Mouse (Mus musculus) neural tube, embryonic 12.5 days (tissue): ENCODE data around the gene Plekha6. TPM values are rescaled to one million over a fixed set of nuclear protein-coding genes. Genes with fewer than 3 reads are reported as not detected.

Experiments
- ATAC-seq: fragments of 200-750 bp; cut with Nextera tagmentation; 2 replicates; pipeline ENCODE4 v1.8.0; 2017; ENCODE audit warnings: low read depth, mild to moderate bottlenecking, moderate TSS enrichment, moderate library complexity; ENCODE audit not compliant: low FRiP score
- H3K27ac ChIP-seq: fragments of 300-500 bp; sonication (generic); 2 replicates; pipeline ENCODE4 v1.5.1; 2016
- H3K27me3 ChIP-seq: fragments of 300-500 bp; sonication (generic); replicated peaks from 2 replicates; pipeline ENCODE4 v1.6.1; 2016; ENCODE audit warnings: mild to moderate bottlenecking
- H3K36me3 ChIP-seq: fragments of 300-500 bp; sonication (generic); 2 replicates; pipeline ENCODE4 v1.6.1; 2016; ENCODE audit warnings: mild to moderate bottlenecking
- H3K4me1 ChIP-seq: fragments of 300-500 bp; sonication (generic); 2 replicates; pipeline ENCODE4 v1.6.1; 2016
- H3K4me2 ChIP-seq: fragments of 300-500 bp; sonication (generic); replicated peaks from 2 replicates; pipeline ENCODE4 v1.6.1; 2016; ENCODE audit warnings: mild to moderate bottlenecking
- H3K4me3 ChIP-seq: fragments of 300-500 bp; sonication (generic); 2 replicates; pipeline ENCODE4 v1.5.1; 2016
- H3K9ac ChIP-seq: fragments of 300-500 bp; sonication (generic); 2 replicates; pipeline ENCODE4 v1.6.1; 2016; ENCODE audit warnings: mild to moderate bottlenecking
- H3K9me3 ChIP-seq: fragments of 300-500 bp; sonication (generic); 2 replicates; pipeline ENCODE4 v1.6.1; 2016; ENCODE audit warnings: mild to moderate bottlenecking
- WGBS: fragments of 180-500 bp; shearing (Covaris S2); methylation state at CpG from one replicate; pipeline ENCODE4 v1.1.7; 2016; 5-methylcytosine and 5-hydroxymethylcytosine counted together
- polyA plus RNA-seq: library from polyadenylated mRNA; unstranded; fragments of >200 nt; fragmentation: Nextera tagmentation; extraction: Ambion mirVana; gene quantifications from 2 replicates; pipeline ENCODE4 v1.2.1, GENCODE M21; 2016

The Plekha6 gene
- polyA plus RNA-seq, 1 experiment from 2014 or later: 28.4 TPM

DNA sequence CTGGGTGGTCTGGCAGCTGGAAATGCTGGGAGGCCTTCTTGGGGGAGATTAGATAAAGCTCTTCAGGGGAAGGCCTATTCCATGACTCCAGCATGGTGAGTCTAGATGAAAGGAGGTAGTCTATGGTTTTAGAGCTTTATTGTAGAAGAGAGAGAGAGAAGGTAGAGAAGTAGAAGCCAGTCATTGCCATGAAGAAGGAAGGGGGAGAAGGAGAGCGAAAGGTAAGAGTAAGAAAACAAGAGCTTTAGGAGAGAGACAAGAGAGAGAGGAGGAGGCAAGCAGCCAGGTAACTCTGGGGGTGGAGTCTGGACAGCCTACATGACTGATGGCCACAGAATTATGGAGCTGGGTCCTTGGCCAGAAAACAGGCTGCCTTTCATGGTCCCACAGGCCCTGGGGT is 186.2 kb downstream of the Plekha6 start, which contains the start of gene Ren1:
Gene Ren1, plus strand, starts transcription at position 301 of the 400 bp plus-strand sequence.
- H3K9ac ChIP-seq: no peak within 1 kb of the TSS
- H3K9me3 ChIP-seq: no peaks in the 10 kb centered on the region
- 91% methylated on average over 1 of the region's 1 CpGs for WGBS
- no peaks in the 10 kb centered on the region; the same call in 1 of the 2 replicates for H3K4me1 ChIP-seq
- H3K4me3 ChIP-seq: no peak within 1 kb of the TSS
- no peaks in the 10 kb centered on the region for H3K36me3 ChIP-seq
- no peak within 1 kb of the TSS for H3K27ac ChIP-seq
- H3K27me3 ChIP-seq: no peaks in the 10 kb centered on the region; the same call in 1 of the 2 replicates
- no peak within 1 kb of the TSS for H3K4me2 ChIP-seq
- ATAC-seq: no peak

DNA sequence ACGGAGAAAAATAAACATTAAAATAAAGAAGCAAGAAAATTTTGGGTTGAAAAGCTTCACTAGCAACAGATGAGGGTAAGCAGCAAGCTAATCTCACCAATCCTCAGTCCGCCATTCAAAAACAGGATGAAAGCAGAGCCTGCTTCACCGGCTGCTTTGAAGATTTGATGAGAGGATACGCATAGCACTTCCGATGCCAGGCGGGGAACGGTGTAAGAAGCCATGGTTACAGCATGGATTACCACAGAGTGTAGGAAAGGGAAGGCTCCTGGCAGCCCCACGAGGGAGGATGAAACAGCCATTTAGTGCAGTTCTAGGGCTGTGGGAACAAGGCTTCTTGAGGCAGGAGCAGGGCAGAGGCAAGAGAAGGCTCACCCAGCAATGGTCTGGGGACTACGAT is 187.8 kb downstream of the Plekha6 start:
- 58% methylated on average over 9 of the region's 9 CpGs for WGBS
- ATAC-seq: no peak
- Histone ChIP-seq H3K4me1 (no peaks in the 10 kb centered on the region; the same call in 1 of the 2 replicates), H3K4me2 (no peak overlapping the region), H3K9ac (no peak overlapping the region), H3K27me3 (no peaks in the 10 kb centered on the region; the same call in none of the 2 replicates), H3K36me3 (no peaks in the 10 kb centered on the region), H3K9me3 (no peaks in the 10 kb centered on the region), H3K4me3 (no peak overlapping the region), H3K27ac (no peak overlapping the region)

Other genes with a start within 250 kb of the Plekha6 start
- gene Mdm4, start 133.6 kb upstream of the Plekha6 start, polyA plus RNA-seq: 39.2 and 39.5 TPM in 2 replicates
- gene Pik3c2b, start 118.5 kb upstream of the Plekha6 start, polyA plus RNA-seq: 18.0 and 18.1 TPM in 2 replicates
- 43.3 and 45.8 TPM in 2 replicates for gene Ppp1r15b, start 33.1 kb upstream of the Plekha6 start, polyA plus RNA-seq
- gene Golt1a, start 145.6 kb downstream of the Plekha6 start, polyA plus RNA-seq: not detected in 2 replicates
- gene Kiss1, start 157.7 kb downstream of the Plekha6 start, polyA plus RNA-seq: not detected in 2 replicates
- gene Ren1, start 186.3 kb downstream of the Plekha6 start, polyA plus RNA-seq: 0.11 and 0.20 TPM in 2 replicates
- 5.6 TPM in 2 replicates for gene Etnk2, start 199.4 kb downstream of the Plekha6 start, polyA plus RNA-seq